31 mouse cellular contexts compared by ENCODE assay signal in the genomic region with DNA sequence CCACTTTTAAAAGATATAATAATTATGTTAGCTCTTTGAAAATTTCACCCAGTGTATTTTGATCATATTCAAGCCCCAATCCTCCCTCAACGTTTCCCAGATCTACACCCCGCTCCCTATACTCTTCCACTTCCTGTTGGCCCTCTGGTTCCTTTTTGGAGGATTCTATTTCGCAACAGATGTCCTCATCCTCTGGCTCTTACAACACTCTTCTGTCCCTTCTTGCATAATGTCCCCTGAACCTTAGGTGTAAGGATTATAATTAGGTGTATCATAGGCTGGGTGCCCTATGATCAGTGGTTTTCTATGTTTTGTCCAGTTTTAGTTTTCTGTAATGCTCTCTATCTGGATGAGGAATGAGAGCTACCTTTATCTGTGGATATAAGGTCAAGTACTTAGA. TPM values are rescaled to one million over a fixed set of nuclear protein-coding genes. Genes with fewer than 3 reads are reported as not detected.
DNase-seq lines count a peak whose midpoint lies in the region; ATAC-seq lines count a peak whose summit lies in the region.
"Had no signal": no experiment of that assay in that cellular context is flagged by ENCODE, and none has a peak within 500 bp of the region (broad histone marks: within the 10 kb centered on the region; RNA-seq: fewer than 3 reads in every experiment).

No protein-coding gene starts in this region.

- H3K9ac ChIP-seq in midbrain, embryonic 13.5 days (replicated peaks), result no peak overlapping the region
- H3K9ac ChIP-seq: forebrain, embryonic 15.5 days; intestine, embryonic 15.5 days; liver, embryonic 13.5 days had no signal

- peak; percentile 85 for ATAC-seq in granulocyte monocyte progenitor cell, adult 5-6 weeks (replicated peaks; ENCODE audit: poor library complexity, severe bottlenecking)
- ATAC-seq in neutrophil, adult 5-6 weeks (ENCODE audit: extremely low read depth, insufficient number of reproducible peaks, low FRiP score, poor library complexity, severe bottlenecking), result peak; percentile 63; the same call in 1 of the 2 replicates
- ATAC-seq in midbrain, embryonic 13.5 days, result no peak
- ATAC-seq: forebrain, embryonic 15.5 days; hindbrain, embryonic 16.5 days; intestine, embryonic 15.5 days had no signal

- no peak overlapping the region for H3K4me2 ChIP-seq in midbrain, embryonic 13.5 days (replicated peaks)
- H3K4me2 ChIP-seq: forebrain, embryonic 15.5 days; heart, embryonic 11.5 days; intestine, embryonic 15.5 days; liver, embryonic 13.5 days; midbrain, embryonic 11.5 days had no signal

- no peaks in the 10 kb centered on the region for H3K36me3 ChIP-seq in midbrain, embryonic 13.5 days
- H3K36me3 ChIP-seq: forebrain, embryonic 15.5 days; hindbrain, embryonic 10.5 days; intestine, embryonic 15.5 days; limb, embryonic 10.5 days; liver, embryonic 13.5 days had no signal

- WGBS in midbrain, embryonic 13.5 days, result 79% methylated on average over 3 of the region's 3 CpGs

- no peaks in the 10 kb centered on the region for H3K27me3 ChIP-seq in midbrain, embryonic 13.5 days
- H3K27me3 ChIP-seq: forebrain, embryonic 15.5 days; intestine, embryonic 15.5 days; liver, embryonic 13.5 days had no signal

- no peak overlapping the region for H3K27ac ChIP-seq in midbrain, embryonic 13.5 days
- H3K27ac ChIP-seq: forebrain, embryonic 15.5 days; hindbrain, embryonic 10.5 days; intestine, embryonic 15.5 days; limb, embryonic 10.5 days; liver, embryonic 13.5 days had no signal

- DNase-seq in heart, adult 11 months, result peak; percentile 90
- no peak for DNase-seq in heart, adult 8-10 months (ENCODE audit: low spot score)
- DNase-seq in lung, postnatal 25 days (ENCODE audit: low spot score), result peak; percentile 39
- no peak for DNase-seq in lung, postnatal 4 days
- DNase-seq in layer of hippocampus, adult 11-12 months (ENCODE audit: low spot score), result no peak
- DNase-seq: cerebellum, adult 18-20 months; cerebellum, postnatal 36 days; gastrocnemius, postnatal 25 days; kidney, adult 8-10 months; kidney, postnatal 10 days; liver, embryonic 13.5 days; right cerebral cortex, postnatal 14 days; spleen, adult 18-20 months; thymus, postnatal 14 days had no signal

- no peak overlapping the region for H3K4me3 ChIP-seq in midbrain, embryonic 13.5 days (replicated peaks)
- H3K4me3 ChIP-seq: forebrain, embryonic 15.5 days; hindbrain, embryonic 10.5 days; intestine, embryonic 15.5 days; limb, embryonic 10.5 days; liver, embryonic 13.5 days had no signal

- H3K4me1 ChIP-seq in midbrain, embryonic 13.5 days (replicated peaks), result no peaks in the 10 kb centered on the region
- H3K4me1 ChIP-seq: forebrain, embryonic 15.5 days; hindbrain, embryonic 10.5 days; limb, embryonic 10.5 days; liver, embryonic 13.5 days had no signal

- H3K9me3 ChIP-seq in midbrain, embryonic 13.5 days, result no peaks in the 10 kb centered on the region
- H3K9me3 ChIP-seq: forebrain, embryonic 15.5 days; hindbrain, embryonic 10.5 days; intestine, embryonic 15.5 days; limb, embryonic 10.5 days; liver, embryonic 13.5 days had no signal

RNA-seq across cellular contexts. Expression of gene Mpeg1, which starts 15.6 kb away (rescaled TPM):
- total RNA-seq in heart, adult 8-10 months (2022), result 10 to 100 TPM in 1 of 4 experiments, 1 to 10 TPM in 3; 5.5 to 14.8 (median 6.2) TPM
- 62.2 and 69.2 TPM in 2 replicates for total RNA-seq in granulocyte monocyte progenitor cell, adult 5-6 weeks (2014; fragmentation: Nextera tagmentation)
- total RNA-seq in granulocyte monocyte progenitor cell, adult 5-6 weeks (2017), result 53.0 and 54.8 TPM in 2 replicates
- 276 and 282 TPM in 2 replicates for total RNA-seq in neutrophil, adult 5-6 weeks (2017)
- 0.54 and 0.57 TPM in 2 replicates for polyA plus RNA-seq in midbrain, embryonic 13.5 days (2015; fragmentation: Nextera tagmentation; extraction: Ambion mirVana)

RNA-seq across cellular contexts. Expression of gene Pfpl, which starts 17.3 kb away (rescaled TPM):
- not detected for total RNA-seq in heart, adult 8-10 months (2022)
- total RNA-seq in granulocyte monocyte progenitor cell, adult 5-6 weeks (2014; fragmentation: Nextera tagmentation), result not detected in 2 replicates
- total RNA-seq in granulocyte monocyte progenitor cell, adult 5-6 weeks (2017), result not detected in 2 replicates
- total RNA-seq in neutrophil, adult 5-6 weeks (2017), result not detected in 2 replicates
- not detected in 2 replicates for polyA plus RNA-seq in midbrain, embryonic 13.5 days (2015; fragmentation: Nextera tagmentation; extraction: Ambion mirVana)
- total RNA-seq: adrenal gland, adult 18-20 months; ES-E14; gastrocnemius, postnatal 25 days; layer of hippocampus, adult 18-20 months; layer of hippocampus, postnatal 14 days had no signal
- polyA plus RNA-seq: forebrain, embryonic 15.5 days; heart, embryonic 11.5 days; heart, postnatal 0 days; hindbrain, embryonic 10.5 days; hindbrain, embryonic 16.5 days; intestine, embryonic 15.5 days; limb, embryonic 10.5 days; liver, embryonic 13.5 days; lung, embryonic 16.5 days; midbrain, embryonic 11.5 days; neural tube, embryonic 11.5 days had no signal

RNA-seq across cellular contexts. Expression of gene Olfr1441, which starts 27.8 kb away (rescaled TPM):
- not detected for total RNA-seq in heart, adult 8-10 months (2022)
- total RNA-seq in granulocyte monocyte progenitor cell, adult 5-6 weeks (2014; fragmentation: Nextera tagmentation), result not detected in 2 replicates
- total RNA-seq in granulocyte monocyte progenitor cell, adult 5-6 weeks (2017), result not detected in 2 replicates
- total RNA-seq in neutrophil, adult 5-6 weeks (2017), result not detected in 2 replicates
- not detected in 2 replicates for polyA plus RNA-seq in midbrain, embryonic 13.5 days (2015; fragmentation: Nextera tagmentation; extraction: Ambion mirVana)
- total RNA-seq: adrenal gland, adult 18-20 months; gastrocnemius, postnatal 25 days; layer of hippocampus, adult 18-20 months; layer of hippocampus, postnatal 14 days had no signal
- polyA plus RNA-seq: forebrain, embryonic 15.5 days; heart, embryonic 11.5 days; heart, postnatal 0 days; hindbrain, embryonic 10.5 days; hindbrain, embryonic 16.5 days; intestine, embryonic 15.5 days; limb, embryonic 10.5 days; liver, embryonic 13.5 days; lung, embryonic 16.5 days; midbrain, embryonic 11.5 days; neural tube, embryonic 11.5 days had no signal

RNA-seq across cellular contexts. Expression of gene Dtx4, which starts 56.2 kb away (rescaled TPM):
- total RNA-seq in heart, adult 8-10 months (2022), result 1 to 10 TPM; 4.1 to 5.4 (median 4.7) TPM
- 48.3 and 48.4 TPM in 2 replicates for total RNA-seq in granulocyte monocyte progenitor cell, adult 5-6 weeks (2014; fragmentation: Nextera tagmentation)
- total RNA-seq in granulocyte monocyte progenitor cell, adult 5-6 weeks (2017), result 38.7 and 47.3 TPM in 2 replicates
- 9.8 and 10.5 TPM in 2 replicates for total RNA-seq in neutrophil, adult 5-6 weeks (2017)
- 36.6 and 40.7 TPM in 2 replicates for polyA plus RNA-seq in midbrain, embryonic 13.5 days (2015; fragmentation: Nextera tagmentation; extraction: Ambion mirVana)

RNA-seq across cellular contexts. Expression of gene Olfr1440, which starts 57.9 kb away (rescaled TPM):
- total RNA-seq in heart, adult 8-10 months (2022), result not detected
- total RNA-seq in granulocyte monocyte progenitor cell, adult 5-6 weeks (2014; fragmentation: Nextera tagmentation), result not detected in 2 replicates
- not detected in 2 replicates for total RNA-seq in granulocyte monocyte progenitor cell, adult 5-6 weeks (2017)
- total RNA-seq in neutrophil, adult 5-6 weeks (2017), result not detected in 2 replicates
- polyA plus RNA-seq in midbrain, embryonic 13.5 days (2015; fragmentation: Nextera tagmentation; extraction: Ambion mirVana), result not detected in 2 replicates
- total RNA-seq: adrenal gland, adult 18-20 months; ES-E14; gastrocnemius, postnatal 25 days; layer of hippocampus, adult 18-20 months; layer of hippocampus, postnatal 14 days had no signal
- polyA plus RNA-seq: forebrain, embryonic 15.5 days; heart, embryonic 11.5 days; heart, postnatal 0 days; hindbrain, embryonic 10.5 days; hindbrain, embryonic 16.5 days; intestine, embryonic 15.5 days; limb, embryonic 10.5 days; liver, embryonic 13.5 days; lung, embryonic 16.5 days; midbrain, embryonic 11.5 days; neural tube, embryonic 11.5 days had no signal

Comparison
In these comparisons a context has a peak if more than half of its experiments do, and no peak if none do; other contexts are left out.
1. DNase-seq: peak in heart, adult 11 months (single experiment) and lung, postnatal 25 days (single experiment); none in heart, adult 8-10 months (single experiment), lung, postnatal 4 days (0 of 2) and layer of hippocampus, adult 11-12 months (single experiment).